Mouse (Mus musculus): Measurements from ENCODE around the gene Tmf1. TPM values are rescaled to one million over a fixed set of nuclear protein-coding genes. Genes with fewer than 3 reads are reported as not detected.
A peak's percentile ranks its signal among the peaks of the same experiment; 100 is the strongest.

The Tmf1 gene
- polyA plus RNA-seq, 1 experiment from 2014 or later, result 34.7 TPM

DNA sequence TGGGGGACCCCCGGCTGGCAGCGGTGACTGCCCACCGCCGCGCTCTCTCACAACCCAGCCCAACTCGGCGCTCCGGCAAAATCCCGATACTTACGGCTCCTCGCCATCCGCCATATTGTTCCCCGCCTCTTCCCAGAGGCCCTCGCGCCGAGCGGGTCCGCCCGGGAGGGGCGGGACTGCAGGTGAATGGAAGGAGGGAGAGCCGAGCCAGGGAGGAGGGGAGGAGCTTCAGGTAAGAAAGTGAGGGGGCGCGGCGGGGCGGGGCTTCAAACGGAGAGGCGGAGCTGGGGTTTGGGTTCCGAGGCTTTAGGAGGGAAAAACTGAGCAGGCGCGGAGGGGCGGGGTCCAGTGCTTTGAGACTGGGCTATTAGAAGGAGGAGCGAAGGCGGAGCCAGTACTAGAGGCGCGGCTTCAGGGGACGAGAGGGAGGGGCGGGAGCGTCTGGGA, 26.5 kb upstream of the Tmf1 start, which contains the start of gene Uba3:
TSS of gene Uba3 (minus strand) at position 209 of the 447 bp plus-strand sequence.
- peak; percentile 98 for ATAC-seq
- Histone ChIP-seq H3K9ac (ENCODE audit: low read depth, low read length) (peak within 1 kb of the TSS; percentile 95), H3K36me3 (ENCODE audit: control insufficient read depth, insufficient read depth, low read length) (no peaks in the 10 kb centered on the region), H3K4me1 (ENCODE audit: control insufficient read depth, insufficient read depth, low read depth, low read length) (peaks cover 9% of the 10 kb centered on the region), H3K4me3 (ENCODE audit: low read length) (peak within 1 kb of the TSS; percentile 94), H3K27ac (ENCODE audit: low read depth, low read length) (peak within 1 kb of the TSS; percentile 84), H3K4me2 (ENCODE audit: low read length) (peak within 1 kb of the TSS; percentile 73), H3K9me3 (ENCODE audit: control insufficient read depth, low read length) (no peaks in the 10 kb centered on the region), H3K27me3 (replicated peaks; ENCODE audit: control insufficient read depth, insufficient read depth, low read length) (no peaks in the 10 kb centered on the region)
- WGBS, result 1% methylated on average over 35 of the region's 38 CpGs

DNA sequence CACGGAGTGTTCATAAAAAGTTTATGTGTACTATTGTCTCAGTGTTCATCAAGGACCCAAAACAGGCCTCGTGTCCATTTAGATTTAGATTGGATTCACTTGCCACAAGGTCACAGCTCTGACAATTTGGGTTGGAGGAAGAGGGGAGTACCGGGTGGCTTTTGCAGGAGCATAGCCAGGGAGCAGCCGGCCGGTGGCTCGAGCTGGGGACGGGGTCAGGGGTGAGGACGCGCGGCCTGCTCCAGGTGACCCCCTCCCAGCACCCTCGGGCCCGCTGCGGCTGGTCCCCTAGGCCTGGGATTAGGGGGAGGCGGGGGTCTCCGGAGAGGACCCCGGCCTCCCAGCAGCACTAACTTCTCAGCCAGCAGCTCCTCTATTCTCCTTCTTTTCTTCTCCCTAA, 26.0 kb upstream of the Tmf1 start:
- Histone ChIP-seq H3K27me3 (replicated peaks; ENCODE audit: control insufficient read depth, insufficient read depth, low read length) (no peaks in the 10 kb centered on the region), H3K4me3 (ENCODE audit: low read length) (peak overlapping the region; percentile 94), H3K36me3 (ENCODE audit: control insufficient read depth, insufficient read depth, low read length) (no peaks in the 10 kb centered on the region), H3K9ac (ENCODE audit: low read depth, low read length) (peak overlapping the region; percentile 95), H3K27ac (ENCODE audit: low read depth, low read length) (peak overlapping the region; percentile 84), H3K9me3 (ENCODE audit: control insufficient read depth, low read length) (no peaks in the 10 kb centered on the region), H3K4me1 (ENCODE audit: control insufficient read depth, insufficient read depth, low read depth, low read length) (peaks cover 9% of the 10 kb centered on the region), H3K4me2 (ENCODE audit: low read length) (peak overlapping the region; percentile 73)
- ATAC-seq, result peak; percentile 59
- under 1% methylated on average over 16 of the region's 16 CpGs for WGBS

DNA sequence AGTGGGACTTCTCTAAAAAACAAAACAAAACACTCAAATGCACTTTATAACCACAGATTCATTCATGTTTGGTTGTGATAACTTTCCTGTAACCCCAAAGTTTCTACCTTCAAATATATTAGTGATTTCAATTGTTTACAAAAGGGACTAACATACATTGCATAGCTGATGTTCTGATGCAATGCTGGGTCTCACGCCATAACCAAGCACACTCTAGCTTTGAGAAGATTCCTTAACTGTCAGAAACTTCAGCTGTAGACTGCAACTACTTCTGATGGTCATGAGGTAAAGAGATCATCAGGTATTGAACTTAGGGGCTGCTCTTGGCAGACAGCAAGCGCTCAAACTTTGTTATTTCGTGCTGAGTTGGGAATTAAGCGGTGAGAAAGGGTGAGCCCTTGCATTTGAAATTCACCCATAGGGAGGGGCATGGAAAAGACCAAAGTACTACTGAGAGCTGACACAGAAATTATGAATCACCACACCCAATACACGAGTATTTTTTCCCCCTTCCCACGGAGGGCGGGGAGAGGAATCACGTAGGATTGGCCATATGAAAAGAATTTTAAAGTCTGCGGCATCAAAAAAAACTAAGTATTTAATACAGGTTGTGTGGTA, 25.4 kb upstream of the Tmf1 start:
- Histone ChIP-seq H3K9ac (ENCODE audit: low read depth, low read length) (peak overlapping the region; percentile 95), H3K27ac (ENCODE audit: low read depth, low read length) (no peak overlapping the region), H3K4me3 (ENCODE audit: low read length) (peak overlapping the region; percentile 94), H3K9me3 (ENCODE audit: control insufficient read depth, low read length) (no peaks in the 10 kb centered on the region), H3K4me1 (ENCODE audit: control insufficient read depth, insufficient read depth, low read depth, low read length) (peaks cover 9% of the 10 kb centered on the region), H3K27me3 (replicated peaks; ENCODE audit: control insufficient read depth, insufficient read depth, low read length) (no peaks in the 10 kb centered on the region), H3K4me2 (ENCODE audit: low read length) (peak overlapping the region; percentile 73), H3K36me3 (ENCODE audit: control insufficient read depth, insufficient read depth, low read length) (no peaks in the 10 kb centered on the region)
- ATAC-seq, result no peak
- 20% methylated on average over 9 of the region's 9 CpGs for WGBS

DNA sequence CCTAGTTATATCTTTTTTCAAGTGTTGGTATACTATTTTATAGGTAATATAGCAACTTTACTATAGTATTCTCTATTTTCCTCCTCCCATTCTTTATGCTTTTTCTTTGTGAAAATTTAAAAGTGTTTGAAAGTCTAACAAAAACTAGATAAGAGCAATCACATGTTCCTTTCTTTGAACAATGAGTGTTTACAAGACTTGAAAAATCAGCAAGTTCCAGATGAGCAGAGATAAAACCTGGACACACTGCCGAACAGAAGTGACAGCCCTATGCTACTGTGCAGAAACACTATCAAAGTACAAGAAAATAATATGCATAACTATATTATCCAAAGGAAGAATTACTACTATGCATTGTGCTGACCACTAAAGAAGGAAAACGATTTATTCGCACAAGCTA, 23.6 kb upstream of the Tmf1 start:
- H3K4me1 ChIP-seq (ENCODE audit: control insufficient read depth, insufficient read depth, low read depth, low read length), result peaks cover 9% of the 10 kb centered on the region
- H3K4me3 ChIP-seq (ENCODE audit: low read length), result no peak overlapping the region
- WGBS, result 95% methylated on average over 3 of the region's 3 CpGs
- H3K9me3 ChIP-seq (ENCODE audit: control insufficient read depth, low read length), result no peaks in the 10 kb centered on the region
- H3K36me3 ChIP-seq (ENCODE audit: control insufficient read depth, insufficient read depth, low read length), result peaks cover 5% of the 10 kb centered on the region
- no peak overlapping the region for H3K9ac ChIP-seq (ENCODE audit: low read depth, low read length)
- no peak overlapping the region for H3K27ac ChIP-seq (ENCODE audit: low read depth, low read length)
- no peak overlapping the region for H3K4me2 ChIP-seq (ENCODE audit: low read length)
- no peak for ATAC-seq
- H3K27me3 ChIP-seq (replicated peaks; ENCODE audit: control insufficient read depth, insufficient read depth, low read length), result no peaks in the 10 kb centered on the region

DNA sequence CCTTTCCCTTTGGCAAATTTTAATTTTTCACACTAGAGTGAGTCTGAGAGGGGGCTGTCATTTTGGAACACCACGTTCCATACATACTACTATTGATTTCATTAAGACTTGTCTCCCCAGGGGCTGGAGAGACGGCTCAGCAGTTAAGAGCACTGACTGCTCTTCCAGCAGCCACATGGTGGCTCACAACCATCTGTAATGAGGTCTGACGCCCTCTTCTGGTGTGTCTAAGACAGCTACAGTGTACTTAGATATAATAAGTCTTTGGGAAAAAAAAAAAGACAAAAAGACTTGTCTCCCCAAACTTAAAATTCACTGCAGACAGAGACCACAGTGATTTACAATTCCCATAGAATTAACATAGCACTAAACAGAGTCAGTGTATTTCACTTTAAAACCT, 21.5 kb upstream of the Tmf1 start:
- WGBS, result 22% methylated on average over 3 of the region's 3 CpGs
- H3K9me3 ChIP-seq (ENCODE audit: control insufficient read depth, low read length), result no peaks in the 10 kb centered on the region
- no peak for ATAC-seq
- H3K4me2 ChIP-seq (ENCODE audit: low read length), result no peak overlapping the region
- no peak overlapping the region for H3K9ac ChIP-seq (ENCODE audit: low read depth, low read length)
- H3K4me1 ChIP-seq (ENCODE audit: control insufficient read depth, insufficient read depth, low read depth, low read length), result peaks cover 9% of the 10 kb centered on the region
- H3K36me3 ChIP-seq (ENCODE audit: control insufficient read depth, insufficient read depth, low read length), result peaks cover 16% of the 10 kb centered on the region
- H3K27ac ChIP-seq (ENCODE audit: low read depth, low read length), result no peak overlapping the region
- no peaks in the 10 kb centered on the region for H3K27me3 ChIP-seq (replicated peaks; ENCODE audit: control insufficient read depth, insufficient read depth, low read length)
- H3K4me3 ChIP-seq (ENCODE audit: low read length), result no peak overlapping the region

DNA sequence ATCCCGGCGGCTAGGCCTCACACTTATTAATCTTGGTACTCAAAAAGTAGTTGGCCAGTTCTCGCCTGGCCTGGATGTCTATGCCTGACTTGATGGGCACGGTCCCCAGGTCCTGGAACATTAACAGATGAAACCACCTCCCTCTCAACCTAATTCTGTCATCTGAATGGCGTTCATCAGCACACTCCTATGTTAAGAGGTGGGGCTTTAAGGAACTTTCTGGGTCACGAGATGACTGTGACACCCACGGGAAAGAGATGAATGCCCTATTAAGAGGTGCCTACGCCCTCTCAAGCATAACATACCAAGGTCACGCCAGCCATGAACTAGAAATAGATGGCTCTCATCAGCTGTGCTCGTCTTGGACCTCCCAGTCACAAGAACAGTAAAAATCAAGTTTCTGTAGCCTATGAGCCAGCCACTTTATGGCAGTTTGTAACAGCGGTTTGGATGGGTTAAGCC, 476 bp upstream of the Tmf1 start:
- H3K9ac ChIP-seq (ENCODE audit: low read depth, low read length), result peak overlapping the region; percentile 97
- WGBS, result 8% methylated on average over 11 of the region's 11 CpGs

DNA sequence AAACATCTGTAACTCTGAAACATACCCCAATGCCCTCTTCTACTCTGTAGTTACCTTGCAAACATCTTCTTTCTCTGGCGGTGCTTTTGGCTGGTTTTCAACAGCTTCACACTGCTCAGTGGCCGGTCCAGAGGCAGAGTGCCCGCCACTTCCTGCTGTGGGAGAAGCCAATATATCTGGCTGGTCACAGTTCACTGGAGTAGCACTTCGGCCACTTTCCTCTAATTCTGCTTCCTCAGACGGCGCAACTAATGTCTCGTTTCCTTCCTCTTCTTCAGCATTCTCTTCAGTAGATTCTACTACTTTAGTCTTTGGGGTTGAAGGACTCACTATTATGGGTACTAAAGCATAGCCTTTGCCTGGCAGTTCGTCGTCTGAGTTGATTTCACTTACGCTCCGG, 3.2 kb downstream of the Tmf1 start:
- 81% methylated on average over 11 of the region's 11 CpGs for WGBS
- Histone ChIP-seq H3K4me2 (ENCODE audit: low read length) (no peak overlapping the region), H3K9ac (ENCODE audit: low read depth, low read length) (no peak overlapping the region), H3K27me3 (replicated peaks; ENCODE audit: control insufficient read depth, insufficient read depth, low read length) (no peaks in the 10 kb centered on the region), H3K4me3 (ENCODE audit: low read length) (no peak overlapping the region), H3K27ac (ENCODE audit: low read depth, low read length) (no peak overlapping the region), H3K36me3 (ENCODE audit: control insufficient read depth, insufficient read depth, low read length) (peaks cover 15% of the 10 kb centered on the region), H3K4me1 (ENCODE audit: control insufficient read depth, insufficient read depth, low read depth, low read length) (peaks cover 12% of the 10 kb centered on the region), H3K9me3 (ENCODE audit: control insufficient read depth, low read length) (no peaks in the 10 kb centered on the region)
- no peak for ATAC-seq

More for the DNA sequence above, 476 bp upstream of the Tmf1 start:
- no peaks in the 10 kb centered on the region for H3K9me3 ChIP-seq (ENCODE audit: control insufficient read depth, low read length)
- H3K4me2 ChIP-seq (ENCODE audit: low read length), result peak overlapping the region; percentile 74
- ATAC-seq, result peak; percentile 78
- peaks cover 12% of the 10 kb centered on the region for H3K4me1 ChIP-seq (ENCODE audit: control insufficient read depth, insufficient read depth, low read depth, low read length)
- peak overlapping the region; percentile 96 for H3K4me3 ChIP-seq (ENCODE audit: low read length)
- peaks cover 9% of the 10 kb centered on the region for H3K36me3 ChIP-seq (ENCODE audit: control insufficient read depth, insufficient read depth, low read length)
- H3K27me3 ChIP-seq (replicated peaks; ENCODE audit: control insufficient read depth, insufficient read depth, low read length), result no peaks in the 10 kb centered on the region
- peak overlapping the region; percentile 90 for H3K27ac ChIP-seq (ENCODE audit: low read depth, low read length)

DNA sequence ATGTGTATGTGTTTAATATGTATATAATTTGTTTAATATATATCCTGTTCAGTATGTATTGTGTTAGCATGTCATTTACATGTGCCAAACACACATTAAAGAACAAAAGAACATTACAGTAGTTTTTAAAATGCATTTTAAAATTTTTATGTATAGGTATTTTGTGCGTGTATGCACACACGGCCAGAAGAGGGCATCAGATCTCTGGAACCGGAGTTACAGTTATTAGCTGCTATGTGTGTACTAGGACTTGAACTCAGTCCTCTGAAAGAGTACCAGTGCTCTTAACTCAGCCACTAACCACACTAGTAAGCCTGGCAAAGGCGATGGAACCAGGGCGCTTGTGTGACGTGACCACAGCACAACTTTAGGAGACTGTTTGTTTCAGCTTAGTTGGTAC, 28.8 kb downstream of the Tmf1 start:
- no peaks in the 10 kb centered on the region for H3K36me3 ChIP-seq (ENCODE audit: control insufficient read depth, insufficient read depth, low read length)
- H3K4me3 ChIP-seq (ENCODE audit: low read length), result no peak overlapping the region
- H3K4me2 ChIP-seq (ENCODE audit: low read length), result no peak overlapping the region
- no peaks in the 10 kb centered on the region for H3K9me3 ChIP-seq (ENCODE audit: control insufficient read depth, low read length)
- peaks cover 12% of the 10 kb centered on the region for H3K4me1 ChIP-seq (ENCODE audit: control insufficient read depth, insufficient read depth, low read depth, low read length)
- H3K9ac ChIP-seq (ENCODE audit: low read depth, low read length), result no peak overlapping the region
- no peak overlapping the region for H3K27ac ChIP-seq (ENCODE audit: low read depth, low read length)
- 78% methylated on average over 6 of the region's 6 CpGs for WGBS
- no peaks in the 10 kb centered on the region for H3K27me3 ChIP-seq (replicated peaks; ENCODE audit: control insufficient read depth, insufficient read depth, low read length)
- no peak for ATAC-seq

DNA sequence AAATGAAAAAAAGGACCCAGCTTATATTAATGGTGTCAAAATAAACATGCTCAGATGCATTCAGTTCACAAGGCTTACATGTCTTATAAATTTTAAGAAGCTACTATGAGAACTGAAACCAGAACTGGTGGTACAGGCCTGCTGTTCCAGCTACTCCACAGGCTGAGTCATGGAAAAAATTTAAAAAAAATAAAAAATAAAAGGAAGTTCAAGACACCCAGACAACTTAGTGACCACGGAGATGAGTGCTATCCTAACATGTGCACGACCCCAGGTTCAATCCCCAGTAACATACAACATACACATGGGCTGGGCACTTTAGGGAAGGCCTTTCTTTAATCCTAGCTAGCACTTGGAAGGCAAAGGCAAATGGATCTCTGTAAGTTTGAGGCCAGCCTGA, 29.2 kb downstream of the Tmf1 start:
- Histone ChIP-seq H3K36me3 (ENCODE audit: control insufficient read depth, insufficient read depth, low read length) (no peaks in the 10 kb centered on the region), H3K4me3 (ENCODE audit: low read length) (no peak overlapping the region)
- WGBS, result 95% methylated on average over 2 of the region's 2 CpGs

More for the DNA sequence above, 29.2 kb downstream of the Tmf1 start:
- Histone ChIP-seq H3K4me1 (ENCODE audit: control insufficient read depth, insufficient read depth, low read depth, low read length) (peaks cover 12% of the 10 kb centered on the region), H3K4me2 (ENCODE audit: low read length) (no peak overlapping the region), H3K27me3 (replicated peaks; ENCODE audit: control insufficient read depth, insufficient read depth, low read length) (no peaks in the 10 kb centered on the region), H3K9ac (ENCODE audit: low read depth, low read length) (no peak overlapping the region), H3K9me3 (ENCODE audit: control insufficient read depth, low read length) (no peaks in the 10 kb centered on the region), H3K27ac (ENCODE audit: low read depth, low read length) (no peak overlapping the region)
- no peak for ATAC-seq

Data from hindbrain, embryonic 16.5 days (tissue).